Mouse (Mus musculus) G1E-ER4 (cell line): ENCODE data around the gene Sfr1. TPM values are rescaled to one million over a fixed set of nuclear protein-coding genes. Genes with fewer than 3 reads are reported as not detected.

ENCODE experiments used
- GATA1 ChIP-seq: IDR thresholded peaks from one replicate; pipeline ENCODE4 v1.8.0; 2012; ENCODE audit warnings: low read length, inconsistent platforms
- polyA plus RNA-seq: library from polyadenylated mRNA; stranded (reverse); fragments of >175 nt; gene quantifications from 2 replicates; pipeline ENCODE4 v1.2.3, GENCODE M21; 2012

The Sfr1 gene
- polyA plus RNA-seq, 1 experiment, result 9.2 TPM

DNA sequence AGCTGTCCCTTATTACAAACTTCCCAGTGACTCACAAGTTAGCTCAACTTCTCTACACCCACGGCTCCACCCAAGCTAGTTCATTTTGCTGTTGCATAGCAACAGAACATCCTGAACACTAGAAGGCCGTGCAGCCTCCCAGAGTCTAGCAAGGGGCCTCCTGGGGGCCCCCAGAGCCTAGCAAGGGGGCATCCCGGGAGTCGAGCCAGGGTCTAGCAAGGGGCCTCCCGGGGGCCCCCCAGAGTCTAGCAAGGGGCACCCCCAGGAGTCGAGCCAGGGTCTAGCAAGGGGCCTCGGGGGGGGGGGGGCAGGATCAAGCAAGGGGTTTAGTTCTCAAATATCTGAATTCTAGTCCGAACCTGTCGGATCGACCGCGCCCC is 801 bp upstream of the Sfr1 start:
- TF ChIP-seq GATA1, result no peak

DNA sequence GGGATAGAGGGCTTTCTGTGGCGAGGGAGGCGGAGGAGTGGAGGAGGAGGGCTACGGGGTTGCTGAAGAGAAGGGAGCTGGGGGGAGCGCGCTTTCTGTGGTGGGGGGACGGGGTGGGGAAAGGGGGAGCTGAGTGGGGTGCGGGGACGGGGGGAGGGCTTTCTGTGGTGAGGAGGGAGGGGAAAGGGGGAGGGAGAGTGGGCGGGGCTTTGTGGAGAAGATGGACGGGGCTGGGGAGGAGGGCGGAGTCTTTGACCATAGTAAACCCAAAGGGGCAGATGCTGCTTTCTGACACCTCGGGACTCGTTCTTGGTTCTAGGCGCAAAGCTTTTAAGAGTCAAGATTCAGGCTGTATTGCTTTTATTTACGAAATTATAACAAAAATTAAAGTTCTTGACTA is 449 bp downstream of the Sfr1 start:
- no peak for TF ChIP-seq GATA1

GRCm38 (mm10) chr19:47747072-47747471 is 15.6 kb downstream of the Sfr1 start:
- no peak for TF ChIP-seq GATA1

DNA sequence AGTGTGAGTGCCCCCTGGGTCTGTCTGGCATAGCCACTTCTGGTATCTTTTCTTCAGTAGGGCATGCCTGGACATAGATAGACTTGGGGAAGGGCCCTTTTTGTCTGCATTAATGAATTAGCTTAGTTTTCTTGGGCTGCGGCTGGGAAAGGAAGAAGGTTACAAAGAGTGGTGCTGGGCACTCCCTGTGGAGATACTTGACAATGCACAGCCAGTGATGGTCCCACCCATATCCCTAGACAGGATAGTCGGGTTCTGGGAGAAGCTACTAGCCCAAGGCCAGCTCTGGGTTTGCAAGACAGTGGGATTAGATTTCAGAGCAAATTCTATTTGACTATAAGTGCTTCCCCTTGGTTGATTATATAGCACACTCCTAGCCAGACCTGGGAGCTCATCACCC is 17.5 kb downstream of the Sfr1 start:
- TF ChIP-seq GATA1, result no peak

GRCm38 (mm10) chr19:47750391-47750790 is 18.9 kb downstream of the Sfr1 start:
- no peak for TF ChIP-seq GATA1

DNA sequence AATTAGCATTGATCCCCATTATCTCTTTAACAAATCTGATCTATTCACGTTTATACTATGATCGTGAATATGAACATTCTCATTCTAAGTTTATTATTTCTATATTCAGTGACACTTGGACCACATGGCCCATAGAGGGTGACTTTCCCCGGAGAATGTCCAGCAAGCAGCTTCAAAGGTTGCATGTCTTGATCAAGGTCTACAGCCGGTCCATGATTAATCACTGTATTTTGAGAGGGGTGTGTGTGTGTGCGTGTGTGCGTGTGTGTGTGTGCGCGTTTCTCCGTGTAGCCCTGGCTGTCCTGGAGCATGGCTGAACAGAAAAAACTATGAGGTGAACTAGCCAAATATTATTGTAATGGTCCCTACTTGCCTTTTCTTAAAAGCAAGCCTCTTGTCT is 21.0 kb downstream of the Sfr1 start:
- TF ChIP-seq GATA1, result no peak

- TF ChIP-seq GATA1, result no peak
Observed at GRCm38 (mm10) chr19:47753921-47754320, 22.4 kb downstream of the Sfr1 start.

- no peak for TF ChIP-seq GATA1
Observed at GRCm38 (mm10) chr19:47754931-47755330, 23.4 kb downstream of the Sfr1 start.

GRCm38 (mm10) chr19:47755625-47756024 is 24.1 kb downstream of the Sfr1 start:
- no peak for TF ChIP-seq GATA1

DNA sequence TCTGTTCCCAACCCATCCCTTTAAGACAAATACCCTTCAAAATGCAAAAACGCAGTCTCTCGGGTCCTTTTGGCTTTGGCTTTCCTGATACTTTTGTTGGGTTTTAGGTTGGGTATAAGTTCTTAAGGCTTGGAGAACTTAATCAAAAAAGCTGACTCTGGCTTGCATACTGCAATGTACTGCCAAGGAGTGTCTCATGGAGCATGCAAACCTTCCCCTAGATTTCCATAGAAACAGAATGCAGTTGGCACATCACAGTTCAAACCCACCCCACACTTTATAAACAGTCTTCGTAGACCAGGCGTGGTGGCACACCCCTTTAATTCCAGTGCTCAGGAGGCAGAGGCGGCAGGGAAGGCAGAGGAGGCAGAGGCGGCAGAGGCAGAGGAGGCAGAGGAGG is 46.4 kb downstream of the Sfr1 start:
- no peak for TF ChIP-seq GATA1

DNA sequence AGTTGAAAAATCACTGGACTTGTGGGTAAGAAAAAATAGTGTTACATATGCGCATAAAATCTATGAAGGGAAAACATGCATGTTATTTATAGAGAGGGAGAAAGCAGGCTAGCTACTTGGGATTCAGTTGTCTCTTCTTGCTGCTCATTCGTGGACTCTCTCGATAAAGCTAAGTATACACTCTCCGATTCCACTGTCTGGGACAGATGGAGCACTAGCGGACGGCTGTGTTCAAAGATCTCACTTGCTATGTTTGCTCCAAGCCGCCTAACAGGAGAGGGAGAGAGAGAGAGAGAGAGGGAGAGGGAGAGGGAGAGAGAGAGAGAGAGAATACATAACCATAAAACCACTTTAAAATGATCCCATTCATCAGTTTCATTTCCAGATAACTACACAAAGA is 48.7 kb downstream of the Sfr1 start:
- TF ChIP-seq GATA1, result no peak

- TF ChIP-seq GATA1, result no peak
Observed at GRCm38 (mm10) chr19:47780972-47781371, 49.5 kb downstream of the Sfr1 start.

- TF ChIP-seq GATA1, result no peak
Observed at GRCm38 (mm10) chr19:47783898-47784297, 52.4 kb downstream of the Sfr1 start.

Other genes starting within 250 kb of the Sfr1 start
- 6.0 and 7.9 TPM in 2 replicates for gene Stn1, start 194.2 kb upstream of the Sfr1 start, polyA plus RNA-seq
- 17.5 and 24.7 TPM in 2 replicates for gene Slk, start 152.0 kb upstream of the Sfr1 start, polyA plus RNA-seq
- gene Col17a1, start 39.6 kb upstream of the Sfr1 start, polyA plus RNA-seq, result not detected in 2 replicates
- 86.9 and 135 TPM in 2 replicates for gene Gsto1, start 123.3 kb downstream of the Sfr1 start, polyA plus RNA-seq
- not detected in 2 replicates for gene Gsto2, start 133.9 kb downstream of the Sfr1 start, polyA plus RNA-seq
- gene Cfap43, start 187.6 kb downstream of the Sfr1 start, polyA plus RNA-seq, result not detected in 2 replicates
- 1.6 and 2.1 TPM in 2 replicates for gene Itprip, start 187.6 kb downstream of the Sfr1 start, polyA plus RNA-seq
- gene Cfap58, start 206.0 kb downstream of the Sfr1 start, polyA plus RNA-seq, result not detected in 2 replicates